Mouse (Mus musculus): Measurements from ENCODE around the gene Chst3. TPM values are rescaled to one million over a fixed set of nuclear protein-coding genes. Genes with fewer than 3 reads are reported as not detected.
"Not testable (repeated sequence)": the region's sequence is repeated elsewhere in the genome, so short reads cannot be mapped to it uniquely, and the experiment has no call there.

Chst3 gene
- polyA plus RNA-seq, 1 experiment from 2014 or later: 0.26 TPM

- H3K9me3 ChIP-seq (ENCODE audit: control insufficient read depth, low read length): no peaks in the 10 kb centered on the region
- H3K27me3 ChIP-seq (ENCODE audit: control insufficient read depth, insufficient read depth, low read length): no peaks in the 10 kb centered on the region
- no peak for ATAC-seq (ENCODE audit: insufficient number of reproducible peaks, insufficient read depth, low FRiP score, low read depth)
- no peaks in the 10 kb centered on the region for H3K36me3 ChIP-seq (ENCODE audit: control insufficient read depth, insufficient read depth, low read length)
- no peak overlapping the region for H3K4me3 ChIP-seq (ENCODE audit: control insufficient read depth in 1 of 2, insufficient read depth in 1 of 2, low read depth in 1 of 2, low read length in 2 of 2)
- H3K9ac ChIP-seq (ENCODE audit: low read length): no peak overlapping the region
- H3K4me2 ChIP-seq (ENCODE audit: low read length): no peak overlapping the region
- H3K27ac ChIP-seq (replicated peaks in 1 of 2; ENCODE audit: control insufficient read depth in 1 of 2, insufficient read depth in 1 of 2, low read depth in 2 of 2, low read length in 2 of 2): no peak overlapping the region
- H3K4me1 ChIP-seq (ENCODE audit: control insufficient read depth in 2 of 2, insufficient read depth in 2 of 2, low read length in 2 of 2): no peaks in the 10 kb centered on the region
Observed at GRCm38 (mm10) chr10:60156016-60156415, 63.0 kb downstream of the Chst3 start.

- H3K9me3 ChIP-seq (ENCODE audit: control insufficient read depth, low read length): no peaks in the 10 kb centered on the region
- ATAC-seq (ENCODE audit: insufficient number of reproducible peaks, insufficient read depth, low FRiP score, low read depth): no peak
Observed at GRCm38 (mm10) chr10:60151107-60151663, 67.9 kb downstream of the Chst3 start.

GRCm38 (mm10) chr10:60148087-60148486, 71.0 kb downstream of the Chst3 start:
- ATAC-seq (ENCODE audit: insufficient number of reproducible peaks, insufficient read depth, low FRiP score, low read depth): no peak
- H3K36me3 ChIP-seq (ENCODE audit: control insufficient read depth, insufficient read depth, low read length): no peaks in the 10 kb centered on the region
- H3K9me3 ChIP-seq (ENCODE audit: control insufficient read depth, low read length): no peaks in the 10 kb centered on the region

More at GRCm38 (mm10) chr10:60151107-60151663, 67.9 kb downstream of the Chst3 start:
- Histone ChIP-seq H3K9ac (ENCODE audit: low read length) (no peak overlapping the region), H3K27me3 (ENCODE audit: control insufficient read depth, insufficient read depth, low read length) (peaks cover 7% of the 10 kb centered on the region), H3K4me3 (ENCODE audit: control insufficient read depth in 1 of 2, insufficient read depth in 1 of 2, low read depth in 1 of 2, low read length in 2 of 2) (no peak overlapping the region), H3K36me3 (ENCODE audit: control insufficient read depth, insufficient read depth, low read length) (no peaks in the 10 kb centered on the region), H3K27ac (replicated peaks in 1 of 2; ENCODE audit: control insufficient read depth in 1 of 2, insufficient read depth in 1 of 2, low read depth in 2 of 2, low read length in 2 of 2) (no peak overlapping the region), H3K4me2 (ENCODE audit: low read length) (no peak overlapping the region), H3K4me1 (ENCODE audit: control insufficient read depth in 2 of 2, insufficient read depth in 2 of 2, low read length in 2 of 2) (no peaks in the 10 kb centered on the region)
- WGBS: 61% methylated on average over 6 of the region's 6 CpGs

GRCm38 (mm10) chr10:60147510-60148047, 71.5 kb downstream of the Chst3 start:
- not testable (repeated sequence) for H3K9me3 ChIP-seq (ENCODE audit: control insufficient read depth, low read length); H3K27me3 ChIP-seq (ENCODE audit: control insufficient read depth, insufficient read depth, low read length); H3K4me3 ChIP-seq (ENCODE audit: control insufficient read depth in 1 of 2, insufficient read depth in 1 of 2, low read depth in 1 of 2, low read length in 2 of 2); H3K4me2 ChIP-seq (ENCODE audit: low read length); ATAC-seq (ENCODE audit: insufficient number of reproducible peaks, insufficient read depth, low FRiP score, low read depth); H3K9ac ChIP-seq (ENCODE audit: low read length); H3K36me3 ChIP-seq (ENCODE audit: control insufficient read depth, insufficient read depth, low read length); H3K27ac ChIP-seq (replicated peaks in 1 of 2; ENCODE audit: control insufficient read depth in 1 of 2, insufficient read depth in 1 of 2, low read depth in 2 of 2, low read length in 2 of 2); H3K4me1 ChIP-seq (ENCODE audit: control insufficient read depth in 2 of 2, insufficient read depth in 2 of 2, low read length in 2 of 2)
- WGBS: 66% methylated on average over 10 of the region's 10 CpGs

More at GRCm38 (mm10) chr10:60148087-60148486, 71.0 kb downstream of the Chst3 start:
- WGBS: 2% methylated on average over 5 of the region's 5 CpGs
- Histone ChIP-seq H3K27ac (replicated peaks in 1 of 2; ENCODE audit: control insufficient read depth in 1 of 2, insufficient read depth in 1 of 2, low read depth in 2 of 2, low read length in 2 of 2) (no peak overlapping the region), H3K27me3 (ENCODE audit: control insufficient read depth, insufficient read depth, low read length) (peaks cover 9% of the 10 kb centered on the region), H3K4me2 (ENCODE audit: low read length) (no peak overlapping the region), H3K4me1 (ENCODE audit: control insufficient read depth in 2 of 2, insufficient read depth in 2 of 2, low read length in 2 of 2) (no peaks in the 10 kb centered on the region), H3K9ac (ENCODE audit: low read length) (no peak overlapping the region), H3K4me3 (ENCODE audit: control insufficient read depth in 1 of 2, insufficient read depth in 1 of 2, low read depth in 1 of 2, low read length in 2 of 2) (no peak overlapping the region)

- H3K36me3 ChIP-seq (ENCODE audit: control insufficient read depth, insufficient read depth, low read length): no peaks in the 10 kb centered on the region
Observed at GRCm38 (mm10) chr10:60141656-60142160, 77.4 kb downstream of the Chst3 start.

GRCm38 (mm10) chr10:60140751-60141150, 78.3 kb downstream of the Chst3 start:
- H3K9me3 ChIP-seq (ENCODE audit: control insufficient read depth, low read length): peaks cover 6% of the 10 kb centered on the region; the same call in 1 of the 2 replicates
- WGBS: 89% methylated on average over 4 of the region's 4 CpGs
- no peak for ATAC-seq (ENCODE audit: insufficient number of reproducible peaks, insufficient read depth, low FRiP score, low read depth)

More at GRCm38 (mm10) chr10:60141656-60142160, 77.4 kb downstream of the Chst3 start:
- Histone ChIP-seq H3K9ac (ENCODE audit: low read length) (no peak overlapping the region), H3K4me2 (ENCODE audit: low read length) (no peak overlapping the region), H3K27me3 (ENCODE audit: control insufficient read depth, insufficient read depth, low read length) (peaks cover 7% of the 10 kb centered on the region), H3K27ac (replicated peaks in 1 of 2; ENCODE audit: control insufficient read depth in 1 of 2, insufficient read depth in 1 of 2, low read depth in 2 of 2, low read length in 2 of 2) (no peak overlapping the region), H3K4me1 (ENCODE audit: control insufficient read depth in 2 of 2, insufficient read depth in 2 of 2, low read length in 2 of 2) (peaks cover 0 to 5% of the 10 kb centered on the region in 2 experiments; a peak in 1 of 4 replicates), H3K4me3 (ENCODE audit: control insufficient read depth in 1 of 2, insufficient read depth in 1 of 2, low read depth in 1 of 2, low read length in 2 of 2) (no peak overlapping the region), H3K9me3 (ENCODE audit: control insufficient read depth, low read length) (peaks cover 6% of the 10 kb centered on the region; the same call in 1 of the 2 replicates)
- ATAC-seq (ENCODE audit: insufficient number of reproducible peaks, insufficient read depth, low FRiP score, low read depth): no peak
- WGBS: 83% methylated on average over 3 of the region's 3 CpGs

GRCm38 (mm10) chr10:60138680-60139079, 80.4 kb downstream of the Chst3 start:
- peaks cover 0 to 10% of the 10 kb centered on the region in 2 experiments; a peak in 1 of 4 replicates for H3K4me1 ChIP-seq (ENCODE audit: control insufficient read depth in 2 of 2, insufficient read depth in 2 of 2, low read length in 2 of 2)
- no peak overlapping the region for H3K9ac ChIP-seq (ENCODE audit: low read length)
- peaks cover 6% of the 10 kb centered on the region; the same call in 1 of the 2 replicates for H3K9me3 ChIP-seq (ENCODE audit: control insufficient read depth, low read length)
- no peak overlapping the region for H3K4me2 ChIP-seq (ENCODE audit: low read length)
- H3K27me3 ChIP-seq (ENCODE audit: control insufficient read depth, insufficient read depth, low read length): no peaks in the 10 kb centered on the region
- no peak for ATAC-seq (ENCODE audit: insufficient number of reproducible peaks, insufficient read depth, low FRiP score, low read depth)
- H3K36me3 ChIP-seq (ENCODE audit: control insufficient read depth, insufficient read depth, low read length): no peaks in the 10 kb centered on the region
- H3K27ac ChIP-seq (replicated peaks in 1 of 2; ENCODE audit: control insufficient read depth in 1 of 2, insufficient read depth in 1 of 2, low read depth in 2 of 2, low read length in 2 of 2): no peak overlapping the region
- no peak overlapping the region for H3K4me3 ChIP-seq (ENCODE audit: control insufficient read depth in 1 of 2, insufficient read depth in 1 of 2, low read depth in 1 of 2, low read length in 2 of 2)
- 86% methylated on average over 5 of the region's 5 CpGs for WGBS

More at GRCm38 (mm10) chr10:60140751-60141150, 78.3 kb downstream of the Chst3 start:
- Histone ChIP-seq H3K9ac (ENCODE audit: low read length) (no peak overlapping the region), H3K4me3 (ENCODE audit: control insufficient read depth in 1 of 2, insufficient read depth in 1 of 2, low read depth in 1 of 2, low read length in 2 of 2) (no peak overlapping the region), H3K27ac (replicated peaks in 1 of 2; ENCODE audit: control insufficient read depth in 1 of 2, insufficient read depth in 1 of 2, low read depth in 2 of 2, low read length in 2 of 2) (no peak overlapping the region), H3K4me2 (ENCODE audit: low read length) (no peak overlapping the region), H3K27me3 (ENCODE audit: control insufficient read depth, insufficient read depth, low read length) (no peaks in the 10 kb centered on the region; the same call in 1 of the 2 replicates), H3K4me1 (ENCODE audit: control insufficient read depth in 2 of 2, insufficient read depth in 2 of 2, low read length in 2 of 2) (peaks cover 0 to 5% of the 10 kb centered on the region in 2 experiments; a peak in 1 of 4 replicates), H3K36me3 (ENCODE audit: control insufficient read depth, insufficient read depth, low read length) (no peaks in the 10 kb centered on the region)
